Mouse (Mus musculus): ENCODE data around the gene Mup18. TPM values are rescaled to one million over a fixed set of nuclear protein-coding genes. Genes with fewer than 3 reads are reported as not detected.
"Not testable (repeated sequence)": the region's sequence is repeated elsewhere in the genome, so short reads cannot be mapped to it uniquely, and the experiment has no call there.

The Mup18 gene
- polyA plus RNA-seq (2015; fragmentation: Nextera tagmentation; extraction: Ambion mirVana) = not detected in 2 replicates

DNA sequence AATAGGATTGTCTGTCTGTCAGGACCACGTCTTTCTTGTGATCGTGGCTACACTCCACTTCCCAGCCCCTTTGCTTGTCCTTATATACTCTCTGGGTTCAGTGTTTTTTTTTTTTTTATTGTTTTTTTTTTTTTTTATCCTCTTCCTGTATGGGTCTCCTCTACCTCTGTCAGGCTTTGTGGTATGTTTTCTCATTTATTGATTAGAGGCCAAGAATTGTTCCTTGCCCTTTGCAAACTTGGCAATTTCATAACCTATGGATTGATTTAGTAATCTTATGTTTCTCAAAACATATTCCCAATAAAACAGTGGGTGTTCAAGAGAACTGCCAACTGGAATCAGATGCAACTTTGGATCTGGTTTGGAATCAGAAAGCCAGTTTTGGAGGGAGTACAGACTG lies at the start of gene Mup18:
Gene Mup18 (minus strand): TSS at position 101 of the 400 bp plus-strand sequence.
- DNase-seq (ENCODE audit: low spot score); H3K27me3 ChIP-seq (replicated peaks; ENCODE audit: insufficient read depth, low read length); H3K27ac ChIP-seq (ENCODE audit: low read length); H3K4me3 ChIP-seq (ENCODE audit: low read depth, low read length); ATAC-seq; H3K4me2 ChIP-seq (replicated peaks; ENCODE audit: low read depth, low read length); H3K4me1 ChIP-seq (ENCODE audit: insufficient read depth, low read depth, low read length); H3K9ac ChIP-seq (replicated peaks; ENCODE audit: low read depth); H3K36me3 ChIP-seq (ENCODE audit: insufficient read depth, low read length); H3K9me3 ChIP-seq (ENCODE audit: low read length): not testable (repeated sequence)
- WGBS = 71% methylated on average over 2 of the region's 2 CpGs

DNA sequence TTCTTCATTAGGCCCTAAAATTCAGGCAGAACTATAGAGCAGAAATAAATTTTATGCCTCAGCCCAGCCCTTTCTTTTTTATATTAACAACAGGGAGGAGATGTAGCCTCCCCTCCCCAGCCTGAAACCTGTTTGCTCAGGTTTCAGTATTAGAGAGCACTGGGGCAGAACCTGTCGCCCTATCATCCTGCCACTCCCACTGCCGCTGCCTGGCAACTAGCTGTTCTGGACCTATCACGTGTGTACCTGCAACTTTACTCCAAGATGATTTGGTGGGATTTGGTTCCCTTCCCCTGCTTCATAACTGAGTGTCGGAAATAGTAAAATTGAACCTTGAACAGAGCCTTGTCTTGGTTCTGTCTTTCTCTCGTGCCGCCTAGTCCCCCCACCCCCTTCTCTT lies 40.4 kb upstream of the Mup18 start:
- not testable (repeated sequence) for H3K4me3 ChIP-seq (ENCODE audit: low read depth, low read length); H3K9me3 ChIP-seq (ENCODE audit: low read length); H3K27me3 ChIP-seq (replicated peaks; ENCODE audit: insufficient read depth, low read length); ATAC-seq; H3K9ac ChIP-seq (replicated peaks; ENCODE audit: low read depth); H3K36me3 ChIP-seq (ENCODE audit: insufficient read depth, low read length); H3K4me2 ChIP-seq (replicated peaks; ENCODE audit: low read depth, low read length); H3K4me1 ChIP-seq (ENCODE audit: insufficient read depth, low read depth, low read length); DNase-seq (ENCODE audit: low spot score); H3K27ac ChIP-seq (ENCODE audit: low read length)
- 76% methylated on average over 6 of the region's 6 CpGs for WGBS

Other genes starting within 250 kb of the Mup18 start
- not detected in 2 replicates for gene Mup15, start 234.4 kb downstream of the Mup18 start, polyA plus RNA-seq (2015; fragmentation: Nextera tagmentation; extraction: Ambion mirVana)
- not detected in 2 replicates for gene Mup16, start 154.6 kb downstream of the Mup18 start, polyA plus RNA-seq (2015; fragmentation: Nextera tagmentation; extraction: Ambion mirVana)
- gene Mup17, start 78.3 kb downstream of the Mup18 start, polyA plus RNA-seq (2015; fragmentation: Nextera tagmentation; extraction: Ambion mirVana) = not detected in 2 replicates
- gene Mup19, start 108.1 kb upstream of the Mup18 start, polyA plus RNA-seq (2015; fragmentation: Nextera tagmentation; extraction: Ambion mirVana) = not detected in 2 replicates
- not detected in 2 replicates for gene Mup5, start 161.1 kb upstream of the Mup18 start, polyA plus RNA-seq (2015; fragmentation: Nextera tagmentation; extraction: Ambion mirVana)